In genomic region chr5:36465889-36466288, GRCm38 (mm10) we compare ENCODE assay signal across 9 mouse cellular contexts. TPM values are rescaled to one million over a fixed set of nuclear protein-coding genes. Genes with fewer than 3 reads are reported as not detected.
DNase-seq lines count a peak whose midpoint lies in the region; ATAC-seq and TF ChIP-seq lines count a peak whose summit lies in the region.
"Had no signal": no experiment of that assay in that cellular context is flagged by ENCODE, and none has a peak within 500 bp of the region (broad histone marks: within the 10 kb centered on the region; RNA-seq: fewer than 3 reads in every experiment).

No protein-coding gene starts in this region.

- H3K4me2 ChIP-seq in forebrain, embryonic 16.5 days (ENCODE audit: low read length): peak overlapping the region; percentile 79
- peak overlapping the region; percentile 94 for H3K4me2 ChIP-seq in liver, embryonic 15.5 days

- no peak for TF ChIP-seq CTCF in C2C12 (IDR thresholded peaks at IDR 0.05; ENCODE audit: control insufficient read depth, insufficient read depth, insufficient read length)

- H3K79me2 ChIP-seq in C2C12 (ENCODE audit: control insufficient read depth, insufficient read depth): peaks cover 62% of the 10 kb centered on the region

- DNase-seq in heart, adult 11 months: peak; percentile 84
- no peak for DNase-seq in heart, postnatal 4 days
- no peak for DNase-seq in frontal cortex, postnatal 25 days (ENCODE audit: low spot score in 2 of 2)
- no peak for DNase-seq in left cerebral cortex, postnatal 4 days
- DNase-seq in layer of hippocampus, adult 9-11 months: no peak
- DNase-seq: right cerebral cortex, postnatal 4 days had no signal

- no peak for ATAC-seq in forebrain, embryonic 16.5 days
- no peak for ATAC-seq in liver, embryonic 15.5 days (ENCODE audit: insufficient read depth)

- intact Hi-C loops in left cerebral cortex, postnatal 4 days (cut with DNase I): no loop called here

- peak overlapping the region; percentile 40 for H3ac ChIP-seq in C2C12 (ENCODE audit: control insufficient read depth, insufficient read length, low read depth)

- H3K36me3 ChIP-seq in C2C12 (ENCODE audit: control insufficient read depth, insufficient read depth): peaks cover 24% of the 10 kb centered on the region
- peaks cover 10% of the 10 kb centered on the region for H3K36me3 ChIP-seq in forebrain, embryonic 16.5 days (ENCODE audit: control insufficient read depth, insufficient read depth)
- peaks cover 34% of the 10 kb centered on the region for H3K36me3 ChIP-seq in liver, embryonic 15.5 days (replicated peaks)

- peaks cover 40% of the 10 kb centered on the region for H3K79me3 ChIP-seq in C2C12 (ENCODE audit: low read depth)

- H3K9ac ChIP-seq in forebrain, embryonic 16.5 days (replicated peaks; ENCODE audit: low read depth, low read length): peak overlapping the region; percentile 74
- peak overlapping the region; percentile 79 for H3K9ac ChIP-seq in liver, embryonic 15.5 days

- H3K9me3 ChIP-seq in forebrain, embryonic 16.5 days (ENCODE audit: control insufficient read depth, low read length): no peaks in the 10 kb centered on the region
- no peaks in the 10 kb centered on the region for H3K9me3 ChIP-seq in liver, embryonic 15.5 days (replicated peaks)

- no peak overlapping the region for H3K27ac ChIP-seq in forebrain, embryonic 16.5 days (ENCODE audit: low read length)
- peak overlapping the region; percentile 85 for H3K27ac ChIP-seq in liver, embryonic 15.5 days (replicated peaks)

- peaks cover 13% of the 10 kb centered on the region for H3K4me1 ChIP-seq in forebrain, embryonic 16.5 days (replicated peaks; ENCODE audit: control insufficient read depth, insufficient read depth, low read length)
- H3K4me1 ChIP-seq in liver, embryonic 15.5 days (replicated peaks): peaks cover 34% of the 10 kb centered on the region

- H3K27me3 ChIP-seq in C2C12 (ENCODE audit: control insufficient read depth, insufficient read depth, insufficient read length): no peaks in the 10 kb centered on the region
- H3K27me3 ChIP-seq in forebrain, embryonic 16.5 days (replicated peaks; ENCODE audit: control insufficient read depth, insufficient read depth, low read length): no peaks in the 10 kb centered on the region
- H3K27me3 ChIP-seq in liver, embryonic 15.5 days: no peaks in the 10 kb centered on the region

- peak overlapping the region; percentile 97 for H3K4me3 ChIP-seq in C2C12 (ENCODE audit: insufficient read depth, poor library complexity, severe bottlenecking)
- peak overlapping the region; percentile 73 for H3K4me3 ChIP-seq in forebrain, embryonic 16.5 days (replicated peaks; ENCODE audit: low read length)
- peak overlapping the region; percentile 87 for H3K4me3 ChIP-seq in liver, embryonic 15.5 days (replicated peaks)

- 28% methylated on average over 8 of the region's 8 CpGs for WGBS in forebrain, embryonic 16.5 days
- WGBS in liver, embryonic 15.5 days (ENCODE audit: insufficient replicate concordance): 3% methylated on average over 8 of the region's 8 CpGs

TF ChIP-seq in C2C12, 6 proteins besides CTCF, POLR2A, EP300 and RAD21:
- no peak for TF ChIP-seq FOSL1 (IDR thresholded peaks at IDR 0.05; ENCODE audit: insufficient read depth, low read length, poor library complexity, severe bottlenecking)
- no peak for TF ChIP-seq MAX (IDR thresholded peaks at IDR 0.05)
- no peak for TF ChIP-seq MYOD1 (IDR thresholded peaks at IDR 0.05; ENCODE audit: control insufficient read depth, insufficient read length, low read depth)
- no peak for TF ChIP-seq USF1 (IDR thresholded peaks at IDR 0.05; ENCODE audit: low read depth)
- no peak for TF ChIP-seq CEBPB (IDR thresholded peaks at IDR 0.05; ENCODE audit: low read depth)
- TF ChIP-seq MYOG (IDR thresholded peaks at IDR 0.05; ENCODE audit: control insufficient read depth, extremely low read depth, insufficient read length): no peak

RNA-seq across cellular contexts. Expression of gene Grpel1, which starts 1.1 kb away (rescaled TPM):
- 10 to 100 TPM; 58.3 to 61.5 TPM for total RNA-seq in heart, postnatal 4 days (2021)
- polyA plus RNA-seq in C2C12 (2012; fragmentation: generic; extraction: Trizol): 47.3 TPM
- polyA plus RNA-seq in forebrain, embryonic 16.5 days (2015; fragmentation: Nextera tagmentation; extraction: Ambion mirVana): 44.1 TPM in 2 replicates
- polyA plus RNA-seq in liver, embryonic 15.5 days (2015; fragmentation: Nextera tagmentation; extraction: Ambion mirVana): 36.9 and 37.0 TPM in 2 replicates
- 10 to 100 TPM; 20.5 to 21.1 TPM for total RNA-seq in left cerebral cortex, postnatal 4 days (2021)

RNA-seq across cellular contexts. Expression of gene Tada2b, which starts 18.2 kb away (rescaled TPM):
- 10 to 100 TPM; 18.9 to 21.3 TPM for total RNA-seq in heart, postnatal 4 days (2021)
- 10.2 TPM for polyA plus RNA-seq in C2C12 (2012; fragmentation: generic; extraction: Trizol)
- polyA plus RNA-seq in forebrain, embryonic 16.5 days (2015; fragmentation: Nextera tagmentation; extraction: Ambion mirVana): 3.0 TPM in 2 replicates
- 0.74 and 1.1 TPM in 2 replicates for polyA plus RNA-seq in liver, embryonic 15.5 days (2015; fragmentation: Nextera tagmentation; extraction: Ambion mirVana)
- total RNA-seq in left cerebral cortex, postnatal 4 days (2021): 10 to 100 TPM; 30.8 to 31.0 TPM

RNA-seq across cellular contexts. Expression of gene Ccdc96, which starts 18.5 kb away (rescaled TPM):
- under 1 TPM; 0.19 to 0.23 TPM for total RNA-seq in heart, postnatal 4 days (2021)
- 0.42 TPM for polyA plus RNA-seq in C2C12 (2012; fragmentation: generic; extraction: Trizol)
- polyA plus RNA-seq in forebrain, embryonic 16.5 days (2015; fragmentation: Nextera tagmentation; extraction: Ambion mirVana): 3.0 and 3.4 TPM in 2 replicates
- polyA plus RNA-seq in liver, embryonic 15.5 days (2015; fragmentation: Nextera tagmentation; extraction: Ambion mirVana): 0.07 and 0.09 TPM in 2 replicates
- 1 to 10 TPM; 1.5 TPM for total RNA-seq in left cerebral cortex, postnatal 4 days (2021)
